Mouse (Mus musculus) cerebellum, adult 2 months (tissue): Measurements from ENCODE around the gene Grik4. TPM values are rescaled to one million over a fixed set of nuclear protein-coding genes. Genes with fewer than 3 reads are reported as not detected.

Source experiments
- DNase-seq, 2 experiments: peaks; one replicate each; pipeline ENCODE4 v3.0.0; 2021
- H3K27ac ChIP-seq: fragments of 200-500 bp; 2 replicates; pipeline ENCODE4 v1.5.1; 2012; ENCODE audit warnings: low read length, control low read depth, inconsistent platforms; ENCODE audit not compliant: insufficient read depth
- H3K27me3 ChIP-seq: fragments of 200-500 bp; 2 replicates; pipeline ENCODE4 v1.6.1; 2012; ENCODE audit warnings: inconsistent platforms, mild to moderate bottlenecking, low read length, moderate library complexity; ENCODE audit not compliant: control insufficient read depth, insufficient read depth
- H3K4me1 ChIP-seq: fragments of 200-500 bp; 2 replicates; pipeline ENCODE4 v1.6.1; 2011; ENCODE audit warnings: low read length; ENCODE audit not compliant: control insufficient read depth, insufficient read depth
- H3K4me3 ChIP-seq: fragments of 200-500 bp; replicated peaks from 2 replicates; pipeline ENCODE3; 2011; ENCODE audit warnings: mild to moderate bottlenecking, low read depth, low read length, control low read depth; ENCODE audit not compliant: insufficient read depth
- CTCF ChIP-seq: fragments of 200-500 bp; IDR thresholded peaks from 2 replicates; pipeline ENCODE4 v1.5.1; 2011; ENCODE audit warnings: low read depth, mild to moderate bottlenecking, control low read depth, low read length, moderate library complexity, borderline replicate concordance; ENCODE audit not compliant: insufficient read depth
- POLR2A ChIP-seq: fragments of 200-500 bp; IDR thresholded peaks from 2 replicates; pipeline ENCODE4 v1.6.1; 2011; ENCODE audit warnings: low read length, control low read depth, borderline replicate concordance; ENCODE audit not compliant: insufficient read depth
- WGBS: fragments of 180-500 bp; shearing (Covaris S2); methylation state at CpG from one replicate; pipeline ENCODE4 v1.1.7; 2018; 5-methylcytosine and 5-hydroxymethylcytosine counted together
- polyA plus RNA-seq: library from polyadenylated mRNA; depleted of rRNA; stranded (reverse); fragments of >200 nt; gene quantifications from 2 replicates; pipeline ENCODE4 v1.2.3, GENCODE M21; 2012

Gene Grik4
- polyA plus RNA-seq, 1 experiment: 10.5 TPM

GRCm38 (mm10) chr9:42897361-42898051, 46.8 kb downstream of the Grik4 start:
- H3K27me3 ChIP-seq: no peaks in the 10 kb centered on the region
- H3K27ac ChIP-seq: 0 out of 2 replicates have a peak overlapping the region, but pooled peaks have one; percentile 19
- no peak for TF ChIP-seq POLR2A
- TF ChIP-seq CTCF: no peak
- under 1% methylated on average over 52 of the region's 52 CpGs for WGBS
- H3K4me1 ChIP-seq: no peaks in the 10 kb centered on the region; the same call in 1 of the 2 replicates
- DNase-seq: peak; percentile 66 to 68
- peak overlapping the region; percentile 57 for H3K4me3 ChIP-seq

- H3K4me1 ChIP-seq: no peaks in the 10 kb centered on the region; the same call in 1 of the 2 replicates
- H3K27me3 ChIP-seq: no peaks in the 10 kb centered on the region
- H3K27ac ChIP-seq: no peak overlapping the region
- TF ChIP-seq POLR2A (no peak), CTCF (no peak)
- WGBS: 52% methylated on average over 16 of the region's 16 CpGs
- DNase-seq: no peak
- H3K4me3 ChIP-seq: peak overlapping the region; percentile 57
Observed at GRCm38 (mm10) chr9:42896421-42897210, 47.7 kb downstream of the Grik4 start.

- 86% methylated on average over 8 of the region's 8 CpGs for WGBS
- no peak overlapping the region for H3K4me3 ChIP-seq
- H3K27ac ChIP-seq: no peak overlapping the region
- H3K27me3 ChIP-seq: no peaks in the 10 kb centered on the region
- TF ChIP-seq CTCF: no peak
- no peak for TF ChIP-seq POLR2A
- no peak for DNase-seq
- no peaks in the 10 kb centered on the region; the same call in 1 of the 2 replicates for H3K4me1 ChIP-seq
Observed at GRCm38 (mm10) chr9:42892765-42893164, 51.5 kb downstream of the Grik4 start.

- Histone ChIP-seq H3K4me1 (no peaks in the 10 kb centered on the region), H3K27ac (no peak overlapping the region), H3K27me3 (no peaks in the 10 kb centered on the region), H3K4me3 (no peak overlapping the region)
- TF ChIP-seq POLR2A (no peak), CTCF (no peak)
- DNase-seq: no peak
- 35% methylated on average over 4 of the region's 4 CpGs for WGBS
Observed at GRCm38 (mm10) chr9:42887930-42888329, 56.4 kb downstream of the Grik4 start.

- Histone ChIP-seq H3K27me3 (no peaks in the 10 kb centered on the region), H3K27ac (no peak overlapping the region), H3K4me1 (no peaks in the 10 kb centered on the region), H3K4me3 (no peak overlapping the region)
- no peak for DNase-seq
- WGBS: 43% methylated on average over 15 of the region's 15 CpGs
- TF ChIP-seq CTCF (no peak), POLR2A (no peak)
Observed at GRCm38 (mm10) chr9:42886112-42886766, 58.1 kb downstream of the Grik4 start.

- DNase-seq: no peak
- 77% methylated on average over 8 of the region's 8 CpGs for WGBS
- no peaks in the 10 kb centered on the region for H3K4me1 ChIP-seq
- no peaks in the 10 kb centered on the region for H3K27me3 ChIP-seq
- H3K27ac ChIP-seq: no peak overlapping the region
- TF ChIP-seq CTCF: no peak
- no peak for TF ChIP-seq POLR2A
- no peak overlapping the region for H3K4me3 ChIP-seq
Observed at GRCm38 (mm10) chr9:42885566-42885965, 58.7 kb downstream of the Grik4 start.

- no peaks in the 10 kb centered on the region for H3K4me1 ChIP-seq
- H3K27me3 ChIP-seq: no peaks in the 10 kb centered on the region
- no peak overlapping the region for H3K4me3 ChIP-seq
- whole genome bisulfite sequencing: 77% methylated on average over 11 of the region's 11 CpGs
- DNase-seq: no peak
- H3K27ac ChIP-seq: no peak overlapping the region
- TF ChIP-seq POLR2A (no peak), CTCF (no peak)
Observed at GRCm38 (mm10) chr9:42885123-42885522, 59.2 kb downstream of the Grik4 start.
